Mouse (Mus musculus) inflammation-experienced regulatory T-cells, adult 16 weeks (primary cell): ENCODE measurements around the gene Apobec2. TPM values are rescaled to one million over a fixed set of nuclear protein-coding genes. Genes with fewer than 3 reads are reported as not detected.

Experiments
- polyA plus RNA-seq: library from polyadenylated mRNA; unstranded; fragments of 100-300 nt; shearing (Covaris generic); gene quantifications from one replicate; pipeline ENCODE4 v1.2.1, GENCODE M21; 2017

Apobec2 gene
- polyA plus RNA-seq: 5.7 TPM

GRCm38 (mm10) chr17:48432158-48432980 is at the start of gene Apobec2:
TSS of gene Apobec2 (minus strand) at chr17:48432930.

GRCm38 (mm10) chr17:48454688-48455087 is 22.0 kb upstream of the Apobec2 start, which contains the start of gene Unc5cl:
TSS of gene Unc5cl (plus strand) at chr17:48454901.

GRCm38 (mm10) chr17:48451353-48451675 is 18.6 kb upstream of the Apobec2 start, which contains the start of gene Tspo2:
TSS of gene Tspo2 (minus strand) at chr17:48451522.

GRCm38 (mm10) chr17:48409380-48410298 is 23.1 kb downstream of the Apobec2 start, which contains the start of the genes Nfya and Oard1:
TSS of gene Nfya (minus strand) at chr17:48409906.
TSS of gene Oard1 (plus strand) at chr17:48410014.

Other genes with a start within 250 kb of the Apobec2 start
- not detected for gene Trem1, start 200.2 kb downstream of the Apobec2 start, polyA plus RNA-seq
- gene Trem3, start 185.2 kb downstream of the Apobec2 start, polyA plus RNA-seq: not detected
- gene Treml4, start 168.6 kb downstream of the Apobec2 start, polyA plus RNA-seq: 5.6 TPM
- gene Treml2, start 133.4 kb downstream of the Apobec2 start, polyA plus RNA-seq: 22.9 TPM
- gene B430306N03Rik, start 116.8 kb downstream of the Apobec2 start, polyA plus RNA-seq: 4.3 TPM
- not detected for gene Trem2, start 86.5 kb downstream of the Apobec2 start, polyA plus RNA-seq
- not detected for gene Treml1, start 73.0 kb downstream of the Apobec2 start, polyA plus RNA-seq
- gene Nfya, start 23.0 kb downstream of the Apobec2 start, polyA plus RNA-seq: 8.0 TPM
- gene Oard1, start 22.9 kb downstream of the Apobec2 start, polyA plus RNA-seq: 97.7 TPM
- not detected for gene Tspo2, start 18.6 kb upstream of the Apobec2 start, polyA plus RNA-seq
- 43.9 TPM for gene Unc5cl, start 22.0 kb upstream of the Apobec2 start, polyA plus RNA-seq